Mouse (Mus musculus): ENCODE measurements around the gene Pou5f1. TPM values are rescaled to one million over a fixed set of nuclear protein-coding genes. Genes with fewer than 3 reads are reported as not detected.
"Not testable (repeated sequence)": the region's sequence is repeated elsewhere in the genome, so short reads cannot be mapped to it uniquely, and the experiment has no call there.

Pou5f1 gene
- not detected in 2 replicates for polyA plus RNA-seq (2012; rRNA removed)

GRCm38 (mm10) chr17:35505776-35506175 is at the start of gene Pou5f1:
Pou5f1 (plus strand) TSS chr17:35506018.
- no peak for DNase-seq (ENCODE audit: low read depth, low spot score)
- WGBS = 78% methylated on average over 13 of the region's 13 CpGs

- no CpG with 5 or more reads among the region's 1 CpGs for WGBS
- DNase-seq (ENCODE audit: low read depth, low spot score) = not testable (repeated sequence)
Observed at GRCm38 (mm10) chr17:35458247-35458646, 47.6 kb upstream of the Pou5f1 start.

- DNase-seq (ENCODE audit: low read depth, low spot score) = not testable (repeated sequence)
- 62% methylated on average over 3 of the region's 9 CpGs for WGBS
Observed at GRCm38 (mm10) chr17:35460513-35461341, 45.1 kb upstream of the Pou5f1 start.

GRCm38 (mm10) chr17:35465651-35466050 is 40.2 kb upstream of the Pou5f1 start:
- DNase-seq (ENCODE audit: low read depth, low spot score) = not testable (repeated sequence)
- WGBS = 22% methylated on average over 8 of the region's 8 CpGs

GRCm38 (mm10) chr17:35468936-35469335 is 36.9 kb upstream of the Pou5f1 start:
- WGBS = 65% methylated on average over 3 of the region's 3 CpGs
- not testable (repeated sequence) for DNase-seq (ENCODE audit: low read depth, low spot score)

- DNase-seq (ENCODE audit: low read depth, low spot score) = no peak
Observed at GRCm38 (mm10) chr17:35469842-35470751, 35.7 kb upstream of the Pou5f1 start, which contains the start of gene H2-Q10. H2-Q10 (plus strand) TSS chr17:35470089.

GRCm38 (mm10) chr17:35484066-35484465 is 21.8 kb upstream of the Pou5f1 start:
- 1% methylated on average over 9 of the region's 9 CpGs for WGBS
- DNase-seq (ENCODE audit: low read depth, low spot score) = peak; percentile 28

More at GRCm38 (mm10) chr17:35469842-35470751, 35.7 kb upstream of the Pou5f1 start, which contains the start of gene H2-Q10:
- 1% methylated on average over 80 of the region's 80 CpGs for WGBS

- no peak for DNase-seq (ENCODE audit: low read depth, low spot score)
- 23% methylated on average over 4 of the region's 4 CpGs for WGBS
Observed at GRCm38 (mm10) chr17:35485702-35486101, 20.1 kb upstream of the Pou5f1 start.

- WGBS = 64% methylated on average over 10 of the region's 10 CpGs
Observed at GRCm38 (mm10) chr17:35486726-35487125, 19.1 kb upstream of the Pou5f1 start.

GRCm38 (mm10) chr17:35488041-35488440 is 17.8 kb upstream of the Pou5f1 start:
- 93% methylated on average over 2 of the region's 2 CpGs for WGBS
- DNase-seq (ENCODE audit: low read depth, low spot score) = no peak

More at GRCm38 (mm10) chr17:35486726-35487125, 19.1 kb upstream of the Pou5f1 start:
- no peak for DNase-seq (ENCODE audit: low read depth, low spot score)

GRCm38 (mm10) chr17:35490320-35490719 is 15.5 kb upstream of the Pou5f1 start:
- 77% methylated on average over 5 of the region's 5 CpGs for WGBS
- no peak for DNase-seq (ENCODE audit: low read depth, low spot score)

- no peak for DNase-seq (ENCODE audit: low read depth, low spot score)
- 97% methylated on average over 7 of the region's 7 CpGs for WGBS
Observed at GRCm38 (mm10) chr17:35497124-35497523, 8.7 kb upstream of the Pou5f1 start.

GRCm38 (mm10) chr17:35502226-35502625 is 3.6 kb upstream of the Pou5f1 start:
- no peak for DNase-seq (ENCODE audit: low read depth, low spot score)
- 45% methylated on average over 6 of the region's 6 CpGs for WGBS

GRCm38 (mm10) chr17:35502762-35503161 is 3.1 kb upstream of the Pou5f1 start:
- DNase-seq (ENCODE audit: low read depth, low spot score) = no peak
- WGBS = 49% methylated on average over 5 of the region's 5 CpGs

- DNase-seq (ENCODE audit: low read depth, low spot score) = no peak
- 56% methylated on average over 5 of the region's 5 CpGs for WGBS
Observed at GRCm38 (mm10) chr17:35503849-35504248, 2.0 kb upstream of the Pou5f1 start.

- WGBS = 67% methylated on average over 8 of the region's 8 CpGs
- DNase-seq (ENCODE audit: low read depth, low spot score) = no peak
Observed at GRCm38 (mm10) chr17:35504628-35505481, 963 bp upstream of the Pou5f1 start.

GRCm38 (mm10) chr17:35506881-35507280 is 1.1 kb downstream of the Pou5f1 start:
- DNase-seq (ENCODE audit: low read depth, low spot score) = no peak

GRCm38 (mm10) chr17:35507556-35508260 is 1.9 kb downstream of the Pou5f1 start:
- DNase-seq (ENCODE audit: low read depth, low spot score) = no peak
- WGBS = 51% methylated on average over 13 of the region's 13 CpGs

More at GRCm38 (mm10) chr17:35506881-35507280, 1.1 kb downstream of the Pou5f1 start:
- WGBS = 37% methylated on average over 10 of the region's 10 CpGs
